Mouse (Mus musculus) thymus, adult 2 months (tissue): ENCODE data around the gene Ntsr1. TPM values are rescaled to one million over a fixed set of nuclear protein-coding genes. Genes with fewer than 3 reads are reported as not detected.

Source experiments
- DNase-seq: peaks from one replicate; pipeline ENCODE4 v3.0.0; 2021
- H3K27ac ChIP-seq: fragments of 200-500 bp; 2 replicates; pipeline ENCODE4 v1.5.1; 2012; ENCODE audit warnings: low read length, control low read depth; ENCODE audit not compliant: control insufficient read depth, insufficient read depth
- H3K27me3 ChIP-seq: fragments of 200-500 bp; 2 replicates; pipeline ENCODE4 v1.6.1; 2012; ENCODE audit warnings: mild to moderate bottlenecking, low read length, moderate library complexity, mixed read lengths; ENCODE audit not compliant: control insufficient read depth, insufficient read depth
- H3K36me3 ChIP-seq: fragments of 200-500 bp; 2 replicates; pipeline ENCODE4 v1.6.1; 2012; ENCODE audit warnings: mild to moderate bottlenecking, low read length, moderate library complexity; ENCODE audit not compliant: control insufficient read depth, insufficient read depth
- H3K4me1 ChIP-seq: fragments of 200-500 bp; replicated peaks from 2 replicates; pipeline ENCODE4 v1.6.1; 2012; ENCODE audit warnings: low read length; ENCODE audit not compliant: control insufficient read depth, insufficient read depth
- H3K4me3 ChIP-seq: fragments of 200-500 bp; 2 replicates; pipeline ENCODE4 v1.5.1; 2012; ENCODE audit warnings: mild to moderate bottlenecking, low read length, control low read depth, moderate library complexity; ENCODE audit not compliant: control insufficient read depth, insufficient read depth
- CTCF ChIP-seq: fragments of 200-500 bp; IDR thresholded peaks from 2 replicates; pipeline ENCODE4 v1.5.1; 2012; ENCODE audit warnings: mild to moderate bottlenecking, control low read depth, low read length, moderate library complexity, borderline replicate concordance; ENCODE audit not compliant: control insufficient read depth, poor library complexity, insufficient read depth; ENCODE audit errors: extremely low read depth
- POLR2A ChIP-seq: fragments of 200-500 bp; IDR thresholded peaks from 2 replicates; pipeline ENCODE4 v1.6.1; 2012; ENCODE audit warnings: mild to moderate bottlenecking, low read length, control low read depth, moderate library complexity; ENCODE audit not compliant: control insufficient read depth, poor library complexity, insufficient read depth; ENCODE audit errors: extremely low read depth
- WGBS: fragments of 180-500 bp; shearing (Covaris S2); methylation state at CpG from one replicate; pipeline ENCODE4 v1.1.7; 2018; 5-methylcytosine and 5-hydroxymethylcytosine counted together
- polyA plus RNA-seq: library from polyadenylated mRNA; depleted of rRNA; stranded (reverse); fragments of >200 nt; gene quantifications from 2 replicates; pipeline ENCODE4 v1.2.3, GENCODE M21; 2012

The Ntsr1 gene
- polyA plus RNA-seq, 1 experiment: 0.19 TPM

- Histone ChIP-seq H3K27me3 (no peaks in the 10 kb centered on the region), H3K36me3 (no peaks in the 10 kb centered on the region), H3K4me3 (no peak overlapping the region), H3K4me1 (no peaks in the 10 kb centered on the region), H3K27ac (no peak overlapping the region)
- no peak for DNase-seq
- 97% methylated on average over 3 of the region's 3 CpGs for WGBS
- TF ChIP-seq CTCF: no peak
- no peak for TF ChIP-seq POLR2A
Observed at GRCm38 (mm10) chr2:180474864-180475263, 24.9 kb upstream of the Ntsr1 start.

DNA sequence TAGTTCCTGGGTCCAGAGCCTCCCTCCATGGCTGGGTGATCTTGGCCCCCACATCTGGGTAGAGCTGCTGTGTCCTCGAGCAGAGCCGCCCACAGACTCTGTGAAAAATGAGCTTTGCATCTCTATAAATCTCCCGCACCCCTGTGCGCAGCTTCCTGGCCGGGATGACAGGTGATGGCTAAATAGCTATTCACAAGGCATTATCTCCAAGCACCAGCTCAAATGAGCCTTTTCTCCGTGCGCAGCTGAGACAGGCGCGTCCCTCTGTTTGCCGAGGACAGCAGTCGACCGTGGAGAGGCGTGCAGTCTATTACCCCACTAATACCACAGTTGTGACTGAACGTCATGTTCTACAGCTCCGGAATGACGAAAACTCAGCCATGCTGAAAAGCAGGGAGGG lies 17.5 kb upstream of the Ntsr1 start:
- TF ChIP-seq POLR2A (no peak), CTCF (no peak)
- Histone ChIP-seq H3K36me3 (no peaks in the 10 kb centered on the region), H3K27me3 (no peaks in the 10 kb centered on the region), H3K27ac (no peak overlapping the region), H3K4me3 (no peak overlapping the region), H3K4me1 (no peaks in the 10 kb centered on the region)
- WGBS: 43% methylated on average over 16 of the region's 16 CpGs
- no peak for DNase-seq

DNA sequence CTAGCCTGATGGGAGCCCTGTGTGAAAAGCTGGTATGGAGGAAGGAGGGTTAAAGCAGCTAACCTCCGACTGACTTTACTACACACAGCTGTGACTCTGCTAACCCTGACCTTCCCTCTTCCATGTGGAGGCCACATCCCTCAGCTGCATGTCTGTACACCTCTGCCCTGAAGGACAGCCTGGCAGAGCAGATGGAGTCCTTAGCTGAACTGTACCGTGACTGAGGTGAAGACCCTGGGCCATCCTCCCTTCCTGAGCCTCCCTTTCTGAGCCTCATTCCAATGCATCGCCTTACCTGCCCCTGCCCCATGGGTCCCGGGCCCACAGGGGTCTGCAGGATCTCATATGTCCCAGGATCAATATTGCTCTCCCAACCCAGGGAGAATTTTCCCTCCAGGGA lies 14.9 kb upstream of the Ntsr1 start:
- no peak for DNase-seq
- no peaks in the 10 kb centered on the region for H3K36me3 ChIP-seq

GRCm38 (mm10) chr2:180485306-180485705 lies 14.5 kb upstream of the Ntsr1 start:
- no peak for TF ChIP-seq CTCF
- TF ChIP-seq POLR2A: no peak
- 86% methylated on average over 3 of the region's 3 CpGs for WGBS
- DNase-seq: no peak
- Histone ChIP-seq H3K4me1 (no peaks in the 10 kb centered on the region), H3K27ac (no peak overlapping the region), H3K36me3 (no peaks in the 10 kb centered on the region), H3K4me3 (no peak overlapping the region), H3K27me3 (peaks cover 6% of the 10 kb centered on the region; the same call in 1 of the 2 replicates)

More for the DNA sequence above, 14.9 kb upstream of the Ntsr1 start:
- TF ChIP-seq CTCF (no peak), POLR2A (no peak)
- no peak overlapping the region for H3K4me3 ChIP-seq
- no peaks in the 10 kb centered on the region for H3K4me1 ChIP-seq
- H3K27ac ChIP-seq: no peak overlapping the region
- peaks cover 6% of the 10 kb centered on the region; the same call in 1 of the 2 replicates for H3K27me3 ChIP-seq
- 79% methylated on average over 4 of the region's 4 CpGs for WGBS

DNA sequence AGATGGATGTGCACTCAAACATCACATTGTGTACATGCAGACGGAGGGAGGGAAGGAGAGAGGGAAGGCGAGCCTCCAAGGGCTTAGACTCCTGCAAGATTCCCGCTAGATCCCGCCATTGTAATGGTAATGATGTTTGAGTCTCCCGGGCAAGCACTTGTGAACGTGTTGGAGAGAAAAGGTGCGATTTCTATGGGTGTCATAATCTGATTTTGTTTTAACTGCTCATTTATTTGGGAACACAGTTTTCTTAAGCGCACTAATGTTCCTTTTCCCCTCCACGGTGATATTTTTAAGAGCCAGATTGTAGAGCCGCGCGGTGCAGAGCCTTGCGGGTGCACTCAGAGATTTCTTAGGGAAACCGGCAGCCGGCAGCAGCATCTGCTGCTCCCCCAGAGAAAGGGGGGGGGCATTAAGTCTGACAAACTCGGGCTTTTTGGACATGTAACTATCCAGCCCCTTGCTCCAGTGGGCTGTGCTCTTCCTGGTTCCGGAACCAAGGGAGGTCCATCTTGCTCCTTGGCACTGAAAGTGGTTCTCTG lies 11.5 kb upstream of the Ntsr1 start:
- no peak for TF ChIP-seq POLR2A
- no peak for TF ChIP-seq CTCF
- H3K27ac ChIP-seq: no peak overlapping the region
- H3K36me3 ChIP-seq: no peaks in the 10 kb centered on the region
- H3K4me3 ChIP-seq: no peak overlapping the region
- H3K4me1 ChIP-seq: no peaks in the 10 kb centered on the region
- no peak for DNase-seq
- H3K27me3 ChIP-seq: peaks cover 6% of the 10 kb centered on the region; the same call in 1 of the 2 replicates
- whole genome bisulfite sequencing: 36% methylated on average over 17 of the region's 17 CpGs

DNA sequence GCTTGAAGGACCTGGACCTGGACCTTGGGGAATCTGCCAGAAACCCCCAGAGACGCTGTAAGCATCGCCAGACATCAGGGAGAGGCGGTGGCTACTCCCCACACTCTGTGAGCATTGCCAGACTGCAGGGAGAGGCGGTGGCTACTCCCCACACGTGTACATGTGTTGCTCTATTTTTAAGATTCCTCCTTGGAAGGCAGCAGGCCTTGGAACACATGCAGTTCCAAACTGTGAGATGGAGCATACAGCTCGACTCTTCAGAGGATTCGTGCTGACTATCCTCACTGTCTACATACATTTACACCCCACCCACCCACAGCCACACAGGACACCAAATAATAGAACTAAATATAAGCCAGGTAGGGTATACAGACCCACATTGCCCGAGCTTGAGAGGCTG lies 3.9 kb upstream of the Ntsr1 start:
- no peak overlapping the region for H3K4me3 ChIP-seq
- H3K27me3 ChIP-seq: no peaks in the 10 kb centered on the region; the same call in 1 of the 2 replicates
- H3K27ac ChIP-seq: no peak overlapping the region
- H3K36me3 ChIP-seq: no peaks in the 10 kb centered on the region
- no peaks in the 10 kb centered on the region for H3K4me1 ChIP-seq
- DNase-seq: no peak
- 78% methylated on average over 8 of the region's 8 CpGs for WGBS
- TF ChIP-seq POLR2A (no peak), CTCF (no peak)

GRCm38 (mm10) chr2:180500726-180501125 lies 950 bp downstream of the Ntsr1 start:
- H3K27ac ChIP-seq: no peak overlapping the region
- TF ChIP-seq POLR2A (no peak), CTCF (no peak)
- no peak overlapping the region for H3K4me3 ChIP-seq
- DNase-seq: no peak
- no peaks in the 10 kb centered on the region for H3K4me1 ChIP-seq
- WGBS: 53% methylated on average over 13 of the region's 13 CpGs
- H3K27me3 ChIP-seq: no peaks in the 10 kb centered on the region; the same call in 1 of the 2 replicates
- H3K36me3 ChIP-seq: no peaks in the 10 kb centered on the region
